Mouse (Mus musculus): Measurements from ENCODE around the gene Hist2h2ac. TPM values are rescaled to one million over a fixed set of nuclear protein-coding genes. Genes with fewer than 3 reads are reported as not detected.
A peak's percentile ranks its signal among the peaks of the same experiment; 100 is the strongest.

The Hist2h2ac gene
- 100 to 1,000 TPM; 154 to 170 TPM for total RNA-seq (2021)
- long read RNA-seq, experiment 1: 0 reads
- long read RNA-seq, experiment 2, partial matches to known transcripts: 0 of 1 reads
- long read RNA-seq, experiment 2, other reads (novel, unspliced or antisense): 0 of 1 reads

GRCm38 (mm10) chr3:96220765-96221639, at the start of gene Hist2h2ac, which contains the start of gene Hist2h2be:
TSS of gene Hist2h2ac (minus strand) at chr3:96220880.
TSS of gene Hist2h2be (plus strand) at chr3:96221119.
- DNase-seq: peak; percentile 91

DNA sequence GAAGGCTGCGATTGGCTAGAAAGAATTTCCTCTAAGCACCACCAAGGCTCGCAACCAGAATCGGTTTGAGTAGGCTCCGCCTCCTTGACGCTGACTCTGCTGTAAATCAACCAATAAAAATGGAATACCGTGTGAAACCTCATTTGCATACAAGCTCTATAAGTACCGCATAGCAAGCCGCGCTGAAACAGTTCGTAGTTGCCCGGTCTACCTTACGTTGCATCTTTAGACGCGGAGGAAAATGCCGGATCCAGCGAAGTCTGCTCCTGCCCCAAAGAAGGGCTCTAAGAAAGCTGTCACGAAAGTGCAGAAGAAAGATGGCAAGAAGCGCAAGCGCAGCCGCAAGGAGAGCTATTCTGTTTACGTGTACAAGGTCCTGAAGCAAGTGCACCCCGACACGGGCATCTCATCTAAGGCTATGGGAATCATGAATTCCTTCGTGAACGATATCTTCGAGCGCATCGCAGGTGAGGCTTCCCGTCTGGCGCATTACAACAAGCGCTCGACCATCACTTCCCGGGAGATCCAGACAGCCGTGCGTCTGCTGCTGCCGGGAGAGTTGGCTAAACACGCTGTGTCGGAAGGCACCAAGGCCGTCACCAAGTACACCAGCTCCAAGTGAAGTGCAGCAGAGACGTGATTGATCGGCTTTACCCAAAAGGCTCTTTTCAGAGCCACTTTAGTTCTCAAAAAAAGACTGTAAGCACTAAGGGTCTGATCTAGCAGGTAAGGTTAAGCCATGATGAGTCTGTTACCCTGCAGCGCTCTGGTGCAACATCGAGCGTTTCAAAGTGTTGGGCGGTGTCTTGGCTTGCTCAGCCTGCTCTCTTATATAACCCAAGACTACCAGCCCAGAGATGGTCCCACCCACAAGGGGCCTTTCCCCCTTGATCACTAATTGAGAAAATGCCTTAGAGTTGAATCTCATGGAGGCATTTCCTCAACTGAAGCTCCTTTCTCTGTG, 49.1 kb upstream of the Hist2h2ac start, which contains the start of gene Hist2h2bb:
Gene Hist2h2bb, plus strand, starts transcription at position 242 of the 964 bp plus-strand sequence.
- peak; percentile 89 for DNase-seq

- peak; percentile 26 for DNase-seq
These were observed 48.2 kb upstream of the Hist2h2ac start for GRCm38 (mm10) chr3:96268776-96269378.

DNA sequence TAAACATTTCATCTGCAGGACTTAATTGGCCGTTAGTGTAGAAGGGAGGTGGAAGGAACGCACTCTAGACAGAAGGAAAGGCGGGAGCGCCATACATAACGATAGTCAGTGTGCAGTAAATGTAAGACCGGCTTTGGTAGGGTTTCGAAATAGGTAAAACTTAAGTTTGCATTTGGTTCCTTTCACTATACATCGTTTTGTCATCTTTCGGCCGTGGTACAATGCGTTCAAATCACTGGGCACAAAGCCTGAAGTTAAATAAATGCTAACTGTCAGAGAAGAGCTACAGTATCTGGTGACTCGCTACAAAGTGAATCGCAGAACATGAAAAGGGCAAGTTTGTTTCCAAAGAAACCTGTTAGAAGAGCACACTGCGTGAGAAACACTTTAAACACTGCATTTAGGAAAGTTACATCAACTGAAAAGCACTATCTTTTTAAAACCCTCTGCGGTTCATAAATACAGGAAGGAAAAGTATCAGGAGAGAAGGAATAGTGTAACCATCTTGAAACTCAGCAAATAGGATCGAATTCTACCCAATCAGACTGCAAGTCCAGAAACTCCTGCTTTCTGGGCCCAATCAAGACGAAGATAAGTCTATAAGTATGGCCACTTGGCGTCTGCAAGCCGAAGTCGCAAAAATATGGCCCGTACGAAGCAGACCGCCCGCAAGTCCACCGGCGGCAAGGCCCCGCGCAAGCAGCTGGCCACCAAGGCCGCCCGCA, 47.5 kb upstream of the Hist2h2ac start, which contains the start of gene Hist2h3b:
Gene Hist2h3b, plus strand, starts transcription at position 604 of the 725 bp plus-strand sequence.
- DNase-seq: peak; percentile 91

DNA sequence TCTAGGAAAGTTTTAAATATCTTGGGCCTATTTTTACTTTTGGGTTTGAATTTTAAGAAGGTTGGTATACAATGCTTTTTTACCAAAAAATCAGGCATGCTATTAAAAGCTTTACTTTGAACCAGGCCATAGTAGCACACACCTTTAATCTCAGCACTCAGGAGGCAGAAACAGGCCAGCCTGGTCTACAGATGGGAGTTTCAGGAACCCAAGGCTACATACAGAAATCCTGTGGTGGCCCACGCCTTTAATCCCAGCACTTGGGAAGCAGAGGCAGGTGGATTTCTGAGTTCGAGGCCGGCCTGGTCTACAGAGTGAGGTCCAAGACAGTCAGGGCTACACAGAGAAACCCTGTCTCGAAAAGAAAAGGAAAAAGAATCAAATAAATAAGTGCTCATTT, 46.9 kb upstream of the Hist2h2ac start:
- DNase-seq: no peak

- DNase-seq: no peak
These were observed 45.5 kb upstream of the Hist2h2ac start for GRCm38 (mm10) chr3:96266132-96266710.

- DNase-seq: no peak
These were observed 43.8 kb upstream of the Hist2h2ac start for GRCm38 (mm10) chr3:96264404-96264949.

DNA sequence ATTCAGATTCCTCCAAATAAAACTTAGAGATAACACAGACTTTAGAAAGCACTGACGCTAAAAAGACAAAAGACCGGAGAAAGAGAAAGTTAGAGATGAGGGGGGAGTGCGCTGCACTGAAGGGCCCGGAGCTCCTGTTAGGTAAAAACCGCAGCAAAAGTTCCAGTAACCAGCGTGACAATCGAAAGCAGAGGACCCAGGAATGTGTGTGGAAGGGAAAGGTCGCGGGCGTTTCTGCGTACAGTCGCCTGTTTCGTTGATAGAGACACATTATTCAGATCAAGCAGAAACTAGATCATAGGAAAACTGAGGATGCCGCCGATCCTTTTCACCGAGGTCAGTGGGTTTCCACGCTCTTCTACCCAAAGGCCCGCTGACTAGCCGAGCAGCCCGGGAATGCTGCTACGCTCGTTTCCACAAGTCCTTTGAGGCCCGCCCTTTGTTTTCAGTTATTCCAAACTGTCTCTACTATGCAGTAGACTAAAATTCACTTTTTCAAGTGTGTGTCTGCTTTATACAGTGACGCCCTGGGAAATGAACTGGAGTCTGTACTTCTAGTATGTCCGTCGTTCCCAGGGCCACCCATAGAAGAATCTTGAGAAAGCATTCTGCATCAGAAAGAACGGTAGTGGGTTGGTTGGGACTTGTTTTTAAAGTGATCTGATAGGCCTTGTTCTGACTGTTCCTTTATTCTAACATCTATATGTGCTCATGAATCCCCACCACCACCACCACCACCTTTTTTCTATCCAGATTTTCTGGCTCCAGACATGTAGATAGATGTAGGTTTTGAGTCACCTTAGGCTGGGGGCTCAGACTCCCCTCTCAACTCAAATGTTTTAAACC, 43.1 kb upstream of the Hist2h2ac start:
- peak; percentile 66 for DNase-seq

- peak; percentile 95 for DNase-seq
These were observed 42.4 kb upstream of the Hist2h2ac start, which contains the start of gene Hist2h4 for GRCm38 (mm10) chr3:96262979-96263550. TSS of gene Hist2h4 (minus strand) at chr3:96263311.

DNA sequence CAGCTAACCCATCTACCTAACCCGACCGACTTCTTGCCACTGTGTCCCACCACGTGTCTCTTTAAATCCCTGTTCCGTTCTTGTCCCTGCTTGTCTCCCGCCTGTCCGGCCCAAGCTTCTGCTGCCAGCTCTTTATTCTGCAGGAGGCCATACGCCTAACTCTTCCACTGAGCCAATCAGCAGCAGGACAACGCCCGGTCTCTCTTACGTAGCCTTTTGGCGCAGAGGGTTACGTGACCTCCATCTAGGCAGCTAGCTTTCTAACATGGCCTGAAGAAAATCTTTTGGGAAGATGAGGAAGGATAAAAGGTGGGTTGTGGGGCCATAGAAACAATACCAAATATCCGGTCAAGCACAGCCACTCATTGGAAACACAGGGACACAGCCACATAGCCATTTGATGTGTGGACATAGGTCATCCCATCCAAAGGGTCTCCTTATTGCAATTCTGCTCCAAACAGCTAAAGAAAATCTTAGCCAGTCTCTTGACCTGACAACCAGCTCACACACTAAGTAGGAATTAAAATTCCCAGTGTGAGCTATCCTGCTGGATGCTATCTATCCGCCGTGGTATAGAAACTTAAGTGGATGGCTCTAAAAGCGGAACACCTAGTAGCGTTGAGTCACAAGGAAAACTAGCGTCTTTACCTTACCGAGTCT, 41.7 kb upstream of the Hist2h2ac start:
- peak; percentile 88 for DNase-seq

DNA sequence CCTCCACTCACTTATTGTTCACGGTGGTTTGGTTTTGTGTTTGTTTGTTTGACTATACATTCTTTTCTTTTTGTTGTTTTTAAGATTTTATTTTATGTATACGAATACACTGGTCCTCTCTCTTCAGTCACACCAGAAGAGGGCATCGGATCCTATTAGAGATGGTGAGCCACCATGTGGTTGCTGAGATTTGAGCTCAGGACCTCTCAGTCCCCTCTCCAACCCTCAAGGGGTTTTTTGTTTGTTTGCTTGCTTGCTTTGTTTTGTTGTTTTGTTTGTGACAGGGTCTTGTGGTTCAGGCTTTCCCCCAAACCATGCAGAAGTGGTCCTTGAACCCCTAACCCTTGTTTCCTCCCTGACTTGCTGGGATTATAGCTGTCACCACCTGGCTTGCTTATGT, 40.9 kb upstream of the Hist2h2ac start:
- no peak for DNase-seq

DNA sequence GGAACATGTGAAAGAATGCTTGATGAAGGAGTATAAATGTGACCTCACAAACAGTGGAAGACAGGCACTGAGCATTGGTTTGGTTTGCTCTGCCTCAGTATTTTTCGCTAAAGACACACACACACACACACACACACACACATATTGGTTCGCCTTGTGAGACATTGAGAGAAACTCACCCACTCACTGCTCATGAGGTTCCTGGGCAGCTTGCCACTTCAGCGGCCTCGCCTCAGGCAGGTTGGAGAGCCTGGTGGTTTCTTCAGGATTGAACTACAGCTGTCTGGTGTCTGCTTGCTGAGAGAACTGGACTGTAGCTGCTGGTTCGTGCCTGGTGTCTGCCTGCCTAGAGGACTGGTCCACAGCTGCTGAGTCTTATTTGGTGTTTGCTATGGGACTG, 39.5 kb upstream of the Hist2h2ac start:
- no peak for DNase-seq

GRCm38 (mm10) chr3:96257190-96257589, 36.5 kb upstream of the Hist2h2ac start:
- DNase-seq: no peak

DNA sequence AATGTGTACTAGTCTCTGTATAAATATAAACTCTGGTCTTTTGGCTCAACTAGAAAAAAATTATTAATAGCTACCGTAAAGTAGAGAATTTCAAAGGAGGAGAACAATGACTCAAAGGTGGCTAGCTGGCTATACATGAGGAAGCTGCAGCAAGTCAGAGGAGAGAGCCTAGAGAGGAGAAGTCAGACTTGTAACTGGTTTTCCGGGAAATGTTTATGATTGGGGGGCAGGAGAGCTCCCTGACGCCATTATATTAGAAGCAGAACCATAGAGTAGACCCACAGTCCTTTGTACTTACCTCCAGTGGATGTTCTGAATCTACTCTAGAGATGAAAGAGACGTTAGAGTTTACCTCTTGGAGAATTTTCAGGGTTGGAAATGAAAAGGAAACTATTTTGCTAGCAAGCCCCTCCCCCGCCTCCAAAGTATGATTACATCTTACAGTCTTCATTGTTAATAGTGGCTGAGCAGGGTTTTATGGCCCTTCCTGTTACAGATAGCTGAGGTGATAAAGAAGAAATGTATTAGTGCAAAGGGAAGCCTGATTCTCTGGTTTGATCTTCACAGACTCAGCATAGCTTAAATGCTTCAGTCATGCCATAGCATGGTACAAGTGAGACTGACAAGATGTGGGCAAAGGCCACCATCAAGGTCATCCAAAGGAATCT, 35.4 kb upstream of the Hist2h2ac start:
- no peak for DNase-seq

GRCm38 (mm10) chr3:96254683-96255355, 34.1 kb upstream of the Hist2h2ac start:
- no peak for DNase-seq

- DNase-seq: no peak
These were observed 31.1 kb upstream of the Hist2h2ac start for GRCm38 (mm10) chr3:96251787-96252186.

DNA sequence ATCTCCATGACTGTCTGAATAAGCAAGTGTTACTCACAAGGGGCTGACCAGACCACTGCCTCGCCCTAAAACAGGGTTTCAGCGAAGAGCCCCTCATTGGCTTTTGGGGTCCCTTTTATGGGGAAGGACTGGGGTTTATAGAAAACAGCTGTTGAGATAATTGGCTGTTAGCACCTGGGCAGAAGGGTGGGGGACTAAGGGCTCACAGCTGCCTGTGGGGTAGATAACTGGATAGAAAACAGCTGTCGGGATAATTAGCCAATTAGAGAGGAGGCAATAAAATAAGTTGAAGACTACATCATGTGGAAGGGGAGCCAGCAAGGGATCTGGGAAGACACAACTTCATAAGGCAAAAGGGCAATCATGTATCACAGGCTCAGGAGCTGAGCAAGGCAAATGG, 30.2 kb upstream of the Hist2h2ac start:
- DNase-seq: no peak
